ENCODE assay signal across 9 mouse cellular contexts in the genomic region with DNA sequence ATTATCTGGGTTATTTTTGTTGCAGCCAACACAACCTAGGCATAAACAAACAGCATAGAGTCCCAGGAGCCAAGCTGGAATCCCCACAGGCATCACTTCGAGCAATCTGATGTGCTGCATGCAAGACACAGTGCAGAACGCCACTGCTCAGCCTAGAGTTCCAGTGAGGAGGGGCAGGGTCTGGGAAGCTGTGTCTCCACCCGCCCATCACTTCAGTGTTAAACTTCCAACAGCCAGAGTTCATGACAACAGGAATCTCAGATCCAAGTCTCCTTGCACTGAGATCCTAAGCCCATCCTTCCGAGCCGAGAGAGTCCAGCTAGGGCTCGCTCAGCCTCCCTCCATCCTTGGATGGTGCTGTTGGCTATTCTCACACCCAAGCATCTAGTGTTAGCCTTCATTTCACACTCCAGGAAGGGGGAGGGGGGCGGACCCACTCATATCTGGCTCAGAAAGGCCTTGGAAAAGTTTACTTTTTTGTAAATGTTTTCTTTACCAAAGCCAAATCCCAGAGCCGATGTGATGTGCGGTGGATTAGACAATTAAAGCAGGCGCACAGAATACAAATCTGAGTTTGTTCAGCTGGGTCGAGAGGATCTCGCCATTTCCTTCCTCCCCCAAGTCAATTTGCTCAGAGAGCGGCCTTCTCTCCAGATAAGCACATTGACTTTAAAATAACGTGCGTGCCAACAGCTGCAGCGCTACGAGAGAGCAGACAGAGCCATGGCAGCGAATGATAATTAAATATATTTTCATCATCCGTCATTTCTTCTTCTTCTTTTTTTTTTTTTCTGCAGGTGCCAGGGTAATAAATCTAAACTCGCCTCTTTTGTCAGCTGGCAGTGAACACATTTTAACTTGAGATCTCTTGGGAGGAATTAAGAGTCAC.
DNase-seq lines count a peak whose midpoint lies in the region; ATAC-seq and TF ChIP-seq lines count a peak whose summit lies in the region.
"Had no signal": no experiment of that assay in that cellular context is flagged by ENCODE, and none has a peak within 500 bp of the region (broad histone marks: within the 10 kb centered on the region; RNA-seq: fewer than 3 reads in every experiment).

No protein-coding gene starts in this region.

- TF ChIP-seq EP300 in lung, postnatal 0 days (IDR thresholded peaks at IDR 0.05): no peak

- H3K4me2 ChIP-seq in kidney, embryonic 16.5 days (replicated peaks; ENCODE audit: low read depth, low read length): no peak overlapping the region
- peak overlapping the region; percentile 7; the same call in 1 of the 2 replicates for H3K4me2 ChIP-seq in heart, embryonic 12.5 days
- no peak overlapping the region for H3K4me2 ChIP-seq in lung, postnatal 0 days (replicated peaks; ENCODE audit: low read depth, low read length)
- H3K4me2 ChIP-seq: embryonic facial prominence, embryonic 15.5 days had no signal

- no peaks in the 10 kb centered on the region for H3K9me3 ChIP-seq in kidney, embryonic 16.5 days (ENCODE audit: low read length)
- no peaks in the 10 kb centered on the region for H3K9me3 ChIP-seq in heart, embryonic 12.5 days (replicated peaks)
- no peaks in the 10 kb centered on the region for H3K9me3 ChIP-seq in lung, postnatal 0 days (ENCODE audit: low read length)
- H3K9me3 ChIP-seq: embryonic facial prominence, embryonic 15.5 days had no signal

- DNase-seq in kidney, postnatal 10 days: peak; percentile 24
- DNase-seq in c-Kit-positive CD71-positive TER-119-negative erythroid progenitor cells, embryonic 14.5 days (ENCODE audit: low read depth): peak; percentile 62
- peak; percentile 21 for DNase-seq in lung, postnatal 0 days (ENCODE audit: low spot score)
- DNase-seq in right cerebral cortex, postnatal 4 days: no peak
- no peak for DNase-seq in thymus, postnatal 25 days

- no peak overlapping the region for H3K4me3 ChIP-seq in kidney, embryonic 16.5 days (ENCODE audit: low read length)
- H3K4me3 ChIP-seq in heart, embryonic 12.5 days: no peak overlapping the region
- no peak overlapping the region for H3K4me3 ChIP-seq in lung, postnatal 0 days (ENCODE audit: low read depth, low read length)
- H3K4me3 ChIP-seq: embryonic facial prominence, embryonic 15.5 days had no signal

- no peaks in the 10 kb centered on the region for H3K36me3 ChIP-seq in kidney, embryonic 16.5 days (ENCODE audit: insufficient read depth, low read length)
- no peaks in the 10 kb centered on the region for H3K36me3 ChIP-seq in heart, embryonic 12.5 days
- H3K36me3 ChIP-seq in lung, postnatal 0 days (ENCODE audit: insufficient read depth, low read length): no peaks in the 10 kb centered on the region
- H3K36me3 ChIP-seq: embryonic facial prominence, embryonic 15.5 days had no signal

- no peak for TF ChIP-seq CTCF in lung, postnatal 0 days (IDR thresholded peaks at IDR 0.05)

- H3K27me3 ChIP-seq in kidney, embryonic 16.5 days (ENCODE audit: insufficient read depth, low read length): no peaks in the 10 kb centered on the region
- no peaks in the 10 kb centered on the region for H3K27me3 ChIP-seq in heart, embryonic 12.5 days (replicated peaks)
- no peaks in the 10 kb centered on the region for H3K27me3 ChIP-seq in lung, postnatal 0 days (replicated peaks; ENCODE audit: insufficient read depth, low read length)
- H3K27me3 ChIP-seq: embryonic facial prominence, embryonic 15.5 days had no signal

- WGBS in kidney, embryonic 16.5 days: 35% methylated on average over 20 of the region's 20 CpGs
- 35% methylated on average over 20 of the region's 20 CpGs for WGBS in heart, embryonic 12.5 days
- WGBS in lung, postnatal 0 days: 9% methylated on average over 20 of the region's 20 CpGs

- H3K9ac ChIP-seq in kidney, embryonic 16.5 days (replicated peaks; ENCODE audit: low read length): no peak overlapping the region
- H3K9ac ChIP-seq in heart, embryonic 12.5 days: no peak overlapping the region
- no peak overlapping the region for H3K9ac ChIP-seq in lung, postnatal 0 days (replicated peaks; ENCODE audit: low read depth)
- H3K9ac ChIP-seq: embryonic facial prominence, embryonic 15.5 days had no signal

- H3K27ac ChIP-seq in kidney, embryonic 16.5 days (ENCODE audit: low read length): no peak overlapping the region
- H3K27ac ChIP-seq in heart, embryonic 12.5 days (ENCODE audit: poor library complexity, severe bottlenecking): peak overlapping the region; percentile 76
- no peak overlapping the region for H3K27ac ChIP-seq in lung, postnatal 0 days (ENCODE audit: low read length)
- H3K27ac ChIP-seq: embryonic facial prominence, embryonic 15.5 days had no signal

- peaks cover 17% of the 10 kb centered on the region; the same call in 1 of the 2 replicates for H3K4me1 ChIP-seq in kidney, embryonic 16.5 days (ENCODE audit: insufficient read depth, low read length)
- peaks cover 26% of the 10 kb centered on the region for H3K4me1 ChIP-seq in heart, embryonic 12.5 days (replicated peaks)
- H3K4me1 ChIP-seq in lung, postnatal 0 days (ENCODE audit: insufficient read depth, low read depth, low read length): peaks cover 4% of the 10 kb centered on the region; the same call in 1 of the 2 replicates

- ATAC-seq in kidney, embryonic 16.5 days (ENCODE audit: low FRiP score, low TSS enrichment): no peak
- ATAC-seq in heart, embryonic 12.5 days (ENCODE audit: insufficient number of reproducible peaks, low FRiP score): peak; percentile 78
- peak; percentile 60 for ATAC-seq in lung, postnatal 0 days
- ATAC-seq in inflammation-experienced regulatory T-cells, adult 6 months: no peak

Comparison
In these comparisons a context has a peak if more than half of its experiments do, and no peak if none do; other contexts are left out.
1. DNase-seq: peak in kidney, postnatal 10 days (single experiment), c-Kit-positive CD71-positive TER-119-negative erythroid progenitor cells, embryonic 14.5 days (single experiment) and lung, postnatal 0 days (single experiment); none in right cerebral cortex, postnatal 4 days (single experiment) and thymus, postnatal 25 days (single experiment).
2. ATAC-seq: peak in heart, embryonic 12.5 days (single experiment) and lung, postnatal 0 days (single experiment); none in kidney, embryonic 16.5 days (single experiment) and inflammation-experienced regulatory T-cells, adult 6 months (single experiment).